Mouse (Mus musculus) embryonic facial prominence, embryonic 14.5 days (tissue): Measurements from ENCODE around the gene Itga1. TPM values are rescaled to one million over a fixed set of nuclear protein-coding genes. Genes with fewer than 3 reads are reported as not detected.

Experiments
- ATAC-seq: fragments of 200-750 bp; cut with Nextera tagmentation; 2 replicates; pipeline ENCODE4 v1.8.0; 2017; ENCODE audit warnings: low read depth, moderate number of reproducible peaks, moderate TSS enrichment
- DNase-seq: peaks from one replicate; pipeline ENCODE4 v3.0.0-alpha.2; 2015; ENCODE audit warnings: low spot score
- H3K27ac ChIP-seq: fragments of 300-500 bp; sonication (generic); replicated peaks from 2 replicates; pipeline ENCODE4 v1.5.1; 2014; ENCODE audit warnings: low read depth, mild to moderate bottlenecking, low read length, moderate library complexity
- H3K27me3 ChIP-seq: fragments of 300-500 bp; sonication (generic); replicated peaks from 2 replicates; pipeline ENCODE4 v1.6.1; 2014; ENCODE audit warnings: low read length; ENCODE audit not compliant: control insufficient read depth, insufficient read depth
- H3K36me3 ChIP-seq: fragments of 300-500 bp; sonication (generic); 2 replicates; pipeline ENCODE4 v1.6.1; 2014; ENCODE audit warnings: low read length, mixed read lengths; ENCODE audit not compliant: control insufficient read depth, insufficient read depth
- H3K4me1 ChIP-seq: fragments of 300-500 bp; sonication (generic); 2 replicates; pipeline ENCODE4 v1.6.1; 2014; ENCODE audit warnings: antibody characterized with exemption, low read length; ENCODE audit not compliant: control insufficient read depth, insufficient read depth
- H3K4me2 ChIP-seq: fragments of 300-500 bp; sonication (generic); 2 replicates; pipeline ENCODE4 v1.6.1; 2014; ENCODE audit warnings: low read depth, mild to moderate bottlenecking, low read length, moderate library complexity, mixed read lengths
- H3K4me3 ChIP-seq: fragments of 300-500 bp; sonication (generic); 2 replicates; pipeline ENCODE4 v1.5.1; 2014; ENCODE audit warnings: low read depth, mild to moderate bottlenecking, low read length
- H3K9ac ChIP-seq: fragments of 300-500 bp; sonication (generic); 2 replicates; pipeline ENCODE4 v1.6.1; 2014; ENCODE audit warnings: low read depth, mild to moderate bottlenecking, low read length, moderate library complexity, mixed read lengths
- H3K9me3 ChIP-seq: fragments of 300-500 bp; sonication (generic); 2 replicates; pipeline ENCODE4 v1.6.1; 2016; ENCODE audit warnings: low read length; ENCODE audit not compliant: control insufficient read depth
- WGBS: fragments of 180-500 bp; shearing (Covaris S2); extraction: QIAGEN DNeasy Blood & Tissue Kit; methylation state at CpG from one replicate; pipeline ENCODE4 v1.1.7; 2014; 5-methylcytosine and 5-hydroxymethylcytosine counted together
- polyA plus RNA-seq: library from polyadenylated mRNA; unstranded; fragments of >200 nt; fragmentation: Nextera tagmentation; extraction: Ambion mirVana; gene quantifications from 2 replicates; pipeline ENCODE4 v1.2.1, GENCODE M21; 2014

The Itga1 gene
- polyA plus RNA-seq, 1 experiment from 2014 or later: 12.6 TPM

DNA sequence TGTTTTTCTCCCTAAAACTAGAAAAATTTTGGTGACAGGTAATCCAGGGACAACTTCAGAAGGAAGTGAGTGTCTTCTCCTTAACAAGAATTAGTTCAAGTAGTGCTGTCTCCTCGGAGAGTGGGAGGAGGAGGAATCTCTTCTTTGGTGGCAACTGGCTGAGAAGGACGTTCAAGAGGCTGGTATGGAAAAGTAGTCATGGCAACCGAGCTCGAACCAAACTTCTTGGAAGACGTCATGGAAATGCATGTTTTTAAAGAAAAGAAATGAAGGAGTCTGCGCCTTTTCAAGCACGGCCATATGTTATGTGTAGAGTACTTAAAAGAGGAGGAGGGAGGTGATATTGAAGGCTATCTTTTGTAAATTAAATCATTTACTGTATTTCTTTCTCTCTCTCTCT lies 49.2 kb downstream of the Itga1 start:
- no peak overlapping the region for H3K9ac ChIP-seq
- ATAC-seq (no peak), DNase-seq (no peak)
- no peak overlapping the region for H3K4me2 ChIP-seq
- WGBS: 82% methylated on average over 7 of the region's 7 CpGs
- H3K4me1 ChIP-seq: no peaks in the 10 kb centered on the region
- H3K4me3 ChIP-seq: no peak overlapping the region
- H3K27me3 ChIP-seq: no peaks in the 10 kb centered on the region; the same call in 1 of the 2 replicates
- H3K36me3 ChIP-seq: no peaks in the 10 kb centered on the region
- H3K9me3 ChIP-seq: no peaks in the 10 kb centered on the region
- H3K27ac ChIP-seq: no peak overlapping the region

DNA sequence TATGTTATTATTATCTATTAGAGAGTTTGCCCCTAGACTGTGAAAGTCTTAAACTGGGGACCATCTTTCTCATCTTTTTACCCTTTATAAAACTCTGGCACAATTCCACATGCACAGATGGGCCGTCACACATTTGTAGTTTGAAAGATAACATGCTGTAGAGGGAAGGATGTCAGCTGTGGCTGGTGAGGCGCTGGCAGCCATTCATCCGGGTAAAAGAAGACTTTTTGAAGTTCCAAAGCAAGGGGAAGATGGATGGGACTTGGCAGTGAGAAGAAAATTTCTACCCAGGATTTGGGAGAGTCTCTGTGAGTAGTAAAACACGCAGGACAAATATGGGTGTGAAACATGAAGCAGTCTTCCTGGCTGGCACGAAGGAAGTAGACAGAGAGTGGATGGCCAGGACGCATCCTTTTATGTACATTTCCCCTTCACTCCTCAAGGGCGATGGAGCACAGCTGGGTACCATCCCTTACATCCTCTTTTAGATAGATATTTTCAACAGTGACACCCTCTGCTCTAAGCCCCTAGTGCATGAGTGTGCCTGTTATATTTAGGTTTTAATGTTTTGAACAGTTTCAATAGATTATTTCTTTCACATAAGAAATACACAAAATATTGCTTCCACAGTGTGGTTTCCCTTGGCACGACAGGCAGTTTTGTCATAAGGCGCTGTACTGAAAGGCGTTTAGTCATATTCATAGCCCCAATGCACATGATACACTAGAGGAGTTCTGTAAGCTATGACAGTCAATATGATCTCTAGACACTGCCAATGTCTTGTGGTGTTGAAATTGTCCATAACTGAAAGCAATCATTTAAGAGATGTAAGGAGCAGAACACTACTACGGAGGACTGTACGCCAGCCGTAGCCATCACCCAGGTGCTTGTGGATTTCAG lies 50.9 kb downstream of the Itga1 start:
- Histone ChIP-seq H3K4me3 (no peak overlapping the region), H3K4me2 (no peak overlapping the region), H3K9me3 (no peaks in the 10 kb centered on the region), H3K27ac (no peak overlapping the region), H3K4me1 (no peaks in the 10 kb centered on the region), H3K36me3 (no peaks in the 10 kb centered on the region), H3K9ac (no peak overlapping the region), H3K27me3 (no peaks in the 10 kb centered on the region; the same call in 1 of the 2 replicates)
- WGBS: 81% methylated on average over 13 of the region's 13 CpGs
- DNase-seq: no peak
- no peak; the same call in 1 of the 2 replicates for ATAC-seq

DNA sequence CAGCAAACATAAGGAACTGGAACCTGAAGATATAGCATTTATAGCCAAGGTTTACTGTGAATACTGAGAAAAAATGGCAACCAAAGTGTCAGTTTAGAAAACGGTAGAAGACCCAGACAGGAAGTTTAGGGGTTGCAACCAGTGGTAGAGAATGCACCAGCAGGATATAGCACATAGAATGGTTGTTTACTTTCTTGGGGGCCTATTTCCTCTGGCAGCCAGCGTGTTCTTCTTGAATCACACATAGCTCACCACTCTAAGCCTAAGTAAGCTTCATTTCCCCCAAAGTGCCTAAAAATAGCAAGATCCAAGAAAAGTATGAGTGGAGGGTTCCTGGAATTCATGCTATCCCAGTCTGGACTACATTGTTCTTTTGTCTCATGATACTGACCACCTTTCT lies 59.1 kb downstream of the Itga1 start:
- DNase-seq: no peak
- no peak overlapping the region for H3K27ac ChIP-seq
- no peak for ATAC-seq
- H3K27me3 ChIP-seq: no peaks in the 10 kb centered on the region
- H3K36me3 ChIP-seq: no peaks in the 10 kb centered on the region
- no peak overlapping the region for H3K9ac ChIP-seq
- H3K4me2 ChIP-seq: no peak overlapping the region
- H3K9me3 ChIP-seq: no peaks in the 10 kb centered on the region
- whole genome bisulfite sequencing: 57% methylated on average over 2 of the region's 2 CpGs
- H3K4me1 ChIP-seq: no peaks in the 10 kb centered on the region
- H3K4me3 ChIP-seq: no peak overlapping the region

DNA sequence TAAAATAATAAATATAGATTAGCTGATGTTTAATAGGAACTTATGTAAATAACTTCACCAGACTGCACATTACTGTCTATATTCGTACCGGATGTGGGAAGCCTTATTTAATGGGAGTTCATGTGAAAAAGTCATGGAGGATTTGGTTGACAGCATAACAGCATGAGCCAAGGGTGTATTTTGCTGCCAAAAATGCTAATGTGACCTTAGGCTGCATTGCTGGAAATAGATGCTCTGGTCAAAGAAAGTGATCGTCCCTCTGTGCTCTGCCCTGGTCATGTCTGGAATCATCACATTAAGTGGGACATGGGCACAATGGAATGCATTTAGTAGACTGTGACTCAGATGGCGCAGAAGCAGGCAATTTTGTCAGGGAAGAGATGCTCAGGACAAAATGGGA lies 64.5 kb downstream of the Itga1 start:
- no peaks in the 10 kb centered on the region for H3K27me3 ChIP-seq
- H3K4me1 ChIP-seq: no peaks in the 10 kb centered on the region
- DNase-seq: peak; percentile 26
- H3K9ac ChIP-seq: no peak overlapping the region
- WGBS: 69% methylated on average over 4 of the region's 4 CpGs
- H3K4me2 ChIP-seq: no peak overlapping the region
- no peaks in the 10 kb centered on the region for H3K9me3 ChIP-seq
- H3K36me3 ChIP-seq: no peaks in the 10 kb centered on the region
- H3K4me3 ChIP-seq: no peak overlapping the region
- no peak overlapping the region for H3K27ac ChIP-seq
- no peak for ATAC-seq

DNA sequence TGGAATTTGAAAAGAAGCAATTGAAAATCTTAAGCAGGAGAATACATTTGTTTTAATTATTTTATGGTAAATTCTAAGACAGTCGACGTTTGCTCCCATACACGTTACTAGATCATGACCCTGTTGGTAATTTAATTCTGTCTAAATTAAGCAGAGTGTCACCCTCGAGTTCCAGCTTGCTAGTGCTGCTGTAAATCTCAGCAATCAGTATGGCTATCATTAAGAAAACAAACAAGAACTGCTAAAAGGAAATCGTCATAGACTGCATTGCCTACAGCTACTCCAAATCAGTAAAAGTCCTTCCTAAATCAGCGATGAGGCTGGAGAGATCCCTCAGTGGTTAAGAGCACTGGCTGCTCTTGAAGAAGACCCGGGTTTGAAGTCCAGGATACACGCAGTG lies 66.4 kb downstream of the Itga1 start:
- no peak for DNase-seq

DNA sequence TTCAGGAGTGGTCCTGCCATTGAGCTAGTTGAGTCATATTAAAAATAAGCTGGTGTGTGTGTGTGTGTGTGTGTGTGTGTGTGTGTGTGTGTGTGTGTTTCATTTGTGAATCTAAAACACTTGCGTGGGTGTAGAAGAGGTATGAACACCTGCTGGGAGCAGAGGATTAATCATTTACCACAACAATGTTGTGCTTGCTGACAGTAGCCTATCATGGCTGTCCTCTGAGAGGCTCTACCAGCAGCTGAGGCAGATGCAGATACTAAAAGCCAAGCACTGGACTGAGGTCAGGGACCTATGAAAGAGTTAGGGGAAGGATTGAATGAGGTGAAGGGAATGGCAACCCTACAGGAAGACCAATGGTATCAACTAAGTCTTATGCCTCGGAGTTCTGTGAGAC lies 68.6 kb downstream of the Itga1 start:
- no peak overlapping the region for H3K4me2 ChIP-seq
- no peaks in the 10 kb centered on the region for H3K9me3 ChIP-seq
- 78% methylated on average over 2 of the region's 2 CpGs for WGBS
- no peak overlapping the region for H3K27ac ChIP-seq
- H3K27me3 ChIP-seq: no peaks in the 10 kb centered on the region
- H3K9ac ChIP-seq: no peak overlapping the region
- no peaks in the 10 kb centered on the region for H3K36me3 ChIP-seq
- H3K4me1 ChIP-seq: no peaks in the 10 kb centered on the region
- DNase-seq (no peak), ATAC-seq (no peak)
- no peak overlapping the region for H3K4me3 ChIP-seq

More for the DNA sequence above, 66.4 kb downstream of the Itga1 start:
- ATAC-seq: no peak
- H3K27me3 ChIP-seq: no peaks in the 10 kb centered on the region
- H3K9me3 ChIP-seq: no peaks in the 10 kb centered on the region
- H3K36me3 ChIP-seq: no peaks in the 10 kb centered on the region
- H3K9ac ChIP-seq: no peak overlapping the region
- no peak overlapping the region for H3K4me3 ChIP-seq
- no peaks in the 10 kb centered on the region for H3K4me1 ChIP-seq
- H3K4me2 ChIP-seq: no peak overlapping the region
- no peak overlapping the region for H3K27ac ChIP-seq
- 54% methylated on average over 8 of the region's 8 CpGs for WGBS

DNA sequence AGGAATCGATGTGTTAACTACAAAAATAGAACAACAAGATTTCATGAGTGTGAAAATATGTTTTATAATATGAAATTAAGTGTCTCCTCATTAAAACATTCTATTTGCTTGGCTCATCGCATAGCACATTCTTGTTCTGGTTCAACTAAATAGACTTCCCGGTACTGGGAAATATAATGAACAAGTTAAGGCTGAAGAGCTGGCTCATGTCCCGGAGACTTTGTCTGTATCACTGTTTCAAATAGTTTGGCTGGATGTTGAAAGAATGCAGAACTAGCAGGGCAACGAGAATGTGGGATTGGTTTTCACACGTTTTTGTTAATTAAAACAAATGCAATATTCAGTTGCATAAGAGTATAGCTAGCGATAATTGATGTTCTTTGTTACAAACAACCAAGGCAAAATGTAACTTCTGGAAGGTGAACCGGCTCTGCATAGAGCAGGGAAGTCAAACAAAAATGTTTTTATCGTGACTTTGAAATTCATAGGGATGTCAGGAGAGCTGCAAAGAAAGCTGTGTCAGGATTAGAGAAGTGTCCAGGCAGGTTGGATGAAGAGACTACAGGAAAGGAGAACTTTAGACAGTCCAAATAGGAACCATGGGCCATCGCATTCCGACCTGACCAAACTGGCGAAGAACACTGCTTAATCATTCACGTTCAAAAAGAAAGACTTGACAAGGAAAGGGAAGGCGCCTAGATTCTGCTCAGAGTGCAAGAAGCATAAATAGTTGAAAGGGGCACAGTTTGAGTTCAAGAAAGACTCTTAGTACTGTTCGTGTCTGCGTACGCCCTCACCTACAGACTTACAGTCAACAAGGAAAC lies 70.4 kb downstream of the Itga1 start:
- no peak for ATAC-seq
- Histone ChIP-seq H3K4me1 (no peaks in the 10 kb centered on the region), H3K9ac (no peak overlapping the region), H3K27ac (no peak overlapping the region), H3K4me3 (no peak overlapping the region), H3K4me2 (no peak overlapping the region), H3K9me3 (no peaks in the 10 kb centered on the region), H3K36me3 (no peaks in the 10 kb centered on the region), H3K27me3 (no peaks in the 10 kb centered on the region)
- DNase-seq: peak; percentile 68
- 74% methylated on average over 17 of the region's 17 CpGs for WGBS

DNA sequence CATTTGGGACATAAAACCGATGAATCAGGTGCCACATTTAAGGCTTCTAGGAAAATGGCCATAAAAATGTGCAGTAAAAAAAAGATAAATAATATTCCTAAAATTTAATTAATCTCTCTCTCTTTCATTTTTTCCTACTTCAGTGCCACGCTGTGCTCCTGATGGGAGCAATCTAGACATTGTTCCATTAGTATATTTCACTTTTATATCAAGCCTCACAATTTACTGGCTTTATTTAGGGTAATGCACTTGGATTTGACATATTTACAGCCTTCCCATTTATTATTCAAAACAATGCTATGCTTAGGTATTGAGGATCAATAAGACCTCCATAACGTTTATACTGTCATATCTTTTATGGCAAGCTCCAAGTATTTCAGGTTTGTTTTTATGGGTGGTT lies 76.4 kb downstream of the Itga1 start:
- Histone ChIP-seq H3K36me3 (no peaks in the 10 kb centered on the region), H3K4me1 (no peaks in the 10 kb centered on the region), H3K4me2 (no peak overlapping the region), H3K9me3 (no peaks in the 10 kb centered on the region), H3K27me3 (no peaks in the 10 kb centered on the region), H3K27ac (no peak overlapping the region), H3K9ac (no peak overlapping the region), H3K4me3 (no peak overlapping the region)
- DNase-seq (no peak), ATAC-seq (no peak)
- WGBS: 84% methylated on average over 3 of the region's 3 CpGs
